Comparison of ENCODE assay signal across 12 mouse cellular contexts in the genomic region with DNA sequence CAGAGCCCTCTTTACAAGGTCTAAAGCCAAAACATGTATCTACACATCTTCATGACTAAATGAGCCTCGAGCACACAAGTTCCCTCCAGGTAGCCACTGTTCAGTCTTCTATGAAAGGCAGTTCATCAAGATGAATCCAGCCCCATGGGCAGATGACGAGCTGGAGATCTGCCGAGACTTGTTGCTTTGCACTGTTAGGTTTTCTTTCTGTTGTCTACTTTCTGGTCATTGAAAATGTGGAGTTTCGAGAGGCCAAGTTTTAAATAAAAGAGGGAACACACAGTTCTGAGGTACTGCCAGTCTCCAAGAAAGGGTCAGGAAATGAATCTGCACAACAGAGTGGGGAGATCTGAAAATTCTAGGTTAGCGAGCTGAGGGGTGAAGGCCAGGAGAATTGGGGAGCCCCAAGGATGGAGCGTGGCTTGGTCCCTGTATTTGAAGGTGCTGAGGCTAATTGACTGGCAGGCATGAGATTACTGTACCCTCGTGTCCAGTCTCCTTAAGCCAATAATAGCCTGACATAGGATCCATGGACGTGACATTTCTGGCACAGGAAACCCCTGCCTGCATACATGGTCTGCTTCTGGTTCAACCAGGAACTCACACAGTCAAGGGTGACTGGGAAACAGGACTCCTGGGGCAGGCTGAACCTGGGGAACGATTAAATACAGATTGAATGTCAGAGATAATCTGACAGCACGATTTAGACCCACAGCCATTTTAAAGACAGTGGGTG. TPM values are rescaled to one million over a fixed set of nuclear protein-coding genes. Genes with fewer than 3 reads are reported as not detected.
DNase-seq lines count a peak whose midpoint lies in the region; ATAC-seq and TF ChIP-seq lines count a peak whose summit lies in the region.
"Had no signal": no experiment of that assay in that cellular context is flagged by ENCODE, and none has a peak within 500 bp of the region (broad histone marks: within the 10 kb centered on the region; RNA-seq: fewer than 3 reads in every experiment).

No protein-coding gene starts in this region.

- no peak overlapping the region for H3K4me2 ChIP-seq in kidney, postnatal 0 days (ENCODE audit: low read length)
- H3K4me2 ChIP-seq in limb, embryonic 13.5 days (replicated peaks): no peak overlapping the region
- no peak overlapping the region for H3K4me2 ChIP-seq in liver, embryonic 12.5 days
- H3K4me2 ChIP-seq: intestine, embryonic 15.5 days; liver, embryonic 11.5 days had no signal

- H3K4me3 ChIP-seq in kidney, postnatal 0 days (replicated peaks; ENCODE audit: low read depth, low read length): no peak overlapping the region
- no peak overlapping the region for H3K4me3 ChIP-seq in cortical plate, adult 2 months (ENCODE audit: insufficient read depth, low read length)
- H3K4me3 ChIP-seq in limb, embryonic 13.5 days: no peak overlapping the region
- no peak overlapping the region for H3K4me3 ChIP-seq in liver, embryonic 12.5 days
- H3K4me3 ChIP-seq: intestine, embryonic 15.5 days had no signal

- H3K9me3 ChIP-seq in kidney, postnatal 0 days (replicated peaks; ENCODE audit: low read length): no peaks in the 10 kb centered on the region
- no peaks in the 10 kb centered on the region for H3K9me3 ChIP-seq in limb, embryonic 13.5 days
- H3K9me3 ChIP-seq in liver, embryonic 12.5 days (replicated peaks): no peaks in the 10 kb centered on the region
- H3K9me3 ChIP-seq: intestine, embryonic 15.5 days had no signal

- no peak overlapping the region for H3K9ac ChIP-seq in kidney, postnatal 0 days (ENCODE audit: low read depth, low read length)
- no peak overlapping the region for H3K9ac ChIP-seq in limb, embryonic 13.5 days
- H3K9ac ChIP-seq in liver, embryonic 12.5 days: no peak overlapping the region
- H3K9ac ChIP-seq: intestine, embryonic 15.5 days had no signal

- peak overlapping the region; percentile 54 for H3K27ac ChIP-seq in kidney, postnatal 0 days
- H3K27ac ChIP-seq in cortical plate, adult 2 months (ENCODE audit: insufficient read depth, low read length): peak overlapping the region; percentile 86; the same call in 1 of the 2 replicates
- H3K27ac ChIP-seq in limb, embryonic 13.5 days: peak overlapping the region; percentile 34; the same call in 1 of the 2 replicates
- H3K27ac ChIP-seq in liver, embryonic 12.5 days: no peak overlapping the region
- H3K27ac ChIP-seq: intestine, embryonic 15.5 days had no signal

- 0 out of 2 replicates have a peak, but pooled peaks cover 4% of the 10 kb centered on the region for H3K4me1 ChIP-seq in kidney, postnatal 0 days (replicated peaks; ENCODE audit: insufficient read depth, low read length)
- peaks cover 5% of the 10 kb centered on the region; the same call in 1 of the 2 replicates for H3K4me1 ChIP-seq in cortical plate, adult 2 months (ENCODE audit: control insufficient read depth, insufficient read depth, low read length)
- peaks cover 43% of the 10 kb centered on the region for H3K4me1 ChIP-seq in limb, embryonic 13.5 days
- 0 out of 2 replicates have a peak, but pooled peaks cover 5% of the 10 kb centered on the region for H3K4me1 ChIP-seq in liver, embryonic 12.5 days

- 68% methylated on average over 10 of the region's 10 CpGs for WGBS in kidney, postnatal 0 days
- 56% methylated on average over 10 of the region's 10 CpGs for WGBS in limb, embryonic 13.5 days
- 45% methylated on average over 10 of the region's 10 CpGs for WGBS in liver, embryonic 12.5 days (ENCODE audit: insufficient replicate concordance)

- TF ChIP-seq CTCF in kidney, postnatal 0 days (IDR thresholded peaks at IDR 0.05; ENCODE audit: low read depth): no peak
- no peak for TF ChIP-seq CTCF in cortical plate, adult 2 months (IDR thresholded peaks at IDR 0.05; ENCODE audit: extremely low read depth, insufficient read depth, low read length)

- no peaks in the 10 kb centered on the region for H3K27me3 ChIP-seq in kidney, postnatal 0 days (ENCODE audit: insufficient read depth, low read length)
- H3K27me3 ChIP-seq in limb, embryonic 13.5 days: no peaks in the 10 kb centered on the region
- H3K27me3 ChIP-seq in liver, embryonic 12.5 days (replicated peaks): no peaks in the 10 kb centered on the region
- H3K27me3 ChIP-seq: intestine, embryonic 15.5 days had no signal

- intact Hi-C loops in gastrocnemius, postnatal 36 days (cut with DNase I): no loop called here

- H3K36me3 ChIP-seq in kidney, postnatal 0 days (ENCODE audit: insufficient read depth, low read length): peaks cover 46% of the 10 kb centered on the region
- peaks cover 36% of the 10 kb centered on the region for H3K36me3 ChIP-seq in limb, embryonic 13.5 days
- H3K36me3 ChIP-seq in liver, embryonic 12.5 days: no peaks in the 10 kb centered on the region

- no peak for ATAC-seq in kidney, postnatal 0 days (replicated peaks; ENCODE audit: low FRiP score, low read depth)
- no peak for ATAC-seq in limb, embryonic 13.5 days (ENCODE audit: low FRiP score, low read depth)
- no peak for ATAC-seq in liver, embryonic 12.5 days
- ATAC-seq: intestine, embryonic 15.5 days had no signal

- no peak for TF ChIP-seq POLR2A in cortical plate, adult 2 months (IDR thresholded peaks at IDR 0.05; ENCODE audit: extremely low read depth, insufficient read depth, low read length)

- peak; percentile 43 to 48 for DNase-seq in gastrocnemius, adult 8-10 months (ENCODE audit: low spot score in 2 of 2)
- no peak for DNase-seq in gastrocnemius, postnatal 36 days
- no peak for DNase-seq in kidney, postnatal 0 days (ENCODE audit: low spot score)
- DNase-seq in kidney, postnatal 14 days: no peak
- DNase-seq in adrenal gland, adult 8-10 months: no peak
- DNase-seq: B cell, adult 2 months; layer of hippocampus, adult 9-11 months had no signal

RNA-seq across cellular contexts. Expression of gene Naa20, which starts 52.6 kb away (rescaled TPM):
- 10 to 100 TPM; 48.5 to 56.4 (median 53.6) TPM for total RNA-seq in gastrocnemius, adult 8-10 months (2022)
- total RNA-seq in gastrocnemius, postnatal 36 days (2021): 10 to 100 TPM; 54.9 to 55.0 TPM
- polyA plus RNA-seq in kidney, postnatal 0 days (2015; fragmentation: Nextera tagmentation; extraction: Ambion mirVana): 203 and 212 TPM in 2 replicates
- polyA plus RNA-seq in cortical plate, adult 2 months (2012; rRNA removed): 75.5 and 78.1 TPM in 2 replicates
- 163 and 165 TPM in 2 replicates for polyA plus RNA-seq in limb, embryonic 13.5 days (2015; fragmentation: Nextera tagmentation; extraction: Ambion mirVana)
- total RNA-seq in adrenal gland, adult 8-10 months (2022): 10 to 100 TPM; 42.6 to 53.3 (median 52.5) TPM
- polyA plus RNA-seq in liver, embryonic 12.5 days (2016; fragmentation: Nextera tagmentation; extraction: Ambion mirVana): 85.9 and 92.8 TPM in 2 replicates

Comparison
In these comparisons a context has a peak if more than half of its experiments do, and no peak if none do; other contexts are left out.
1. DNase-seq: peak in gastrocnemius, adult 8-10 months (2 of 2); none in gastrocnemius, postnatal 36 days (0 of 2), kidney, postnatal 0 days (single experiment), kidney, postnatal 14 days (single experiment) and adrenal gland, adult 8-10 months (single experiment).